Mouse (Mus musculus) limb, embryonic 14.5 days (tissue): ENCODE data around the gene Ago3. TPM values are rescaled to one million over a fixed set of nuclear protein-coding genes. Genes with fewer than 3 reads are reported as not detected.

ENCODE experiments used
- ATAC-seq: fragments of 200-750 bp; cut with Nextera tagmentation; 2 replicates; pipeline ENCODE4 v1.8.0; 2017; ENCODE audit warnings: low read depth, moderate number of reproducible peaks, moderate TSS enrichment; ENCODE audit not compliant: low FRiP score
- DNase-seq: peaks from one replicate; pipeline ENCODE4 v3.0.0-alpha.2; 2015; ENCODE audit warnings: low spot score
- H3K27ac ChIP-seq: fragments of 300-500 bp; sonication (generic); replicated peaks from 2 replicates; pipeline ENCODE4 v1.5.1; 2014; ENCODE audit warnings: low read depth, mild to moderate bottlenecking, low read length, moderate library complexity, mixed read lengths
- H3K27me3 ChIP-seq: fragments of 300-500 bp; sonication (generic); 2 replicates; pipeline ENCODE4 v1.6.1; 2014; ENCODE audit warnings: low read length, mixed read lengths; ENCODE audit not compliant: control insufficient read depth, insufficient read depth
- H3K36me3 ChIP-seq: fragments of 300-500 bp; sonication (generic); 2 replicates; pipeline ENCODE4 v1.6.1; 2014; ENCODE audit warnings: mild to moderate bottlenecking, low read length, moderate library complexity, mixed read lengths; ENCODE audit not compliant: control insufficient read depth, insufficient read depth
- H3K4me1 ChIP-seq: fragments of 300-500 bp; sonication (generic); 2 replicates; pipeline ENCODE4 v1.6.1; 2014; ENCODE audit warnings: antibody characterized with exemption, low read length, mixed read lengths; ENCODE audit not compliant: control insufficient read depth, insufficient read depth
- H3K4me2 ChIP-seq: fragments of 300-500 bp; sonication (generic); replicated peaks from 2 replicates; pipeline ENCODE4 v1.6.1; 2014; ENCODE audit warnings: low read depth, mild to moderate bottlenecking, low read length, moderate library complexity; ENCODE audit not compliant: severe bottlenecking
- H3K4me3 ChIP-seq: fragments of 300-500 bp; sonication (generic); replicated peaks from 2 replicates; pipeline ENCODE4 v1.5.1; 2014; ENCODE audit warnings: low read length
- H3K9ac ChIP-seq: fragments of 300-500 bp; sonication (generic); 2 replicates; pipeline ENCODE4 v1.6.1; 2014; ENCODE audit warnings: mild to moderate bottlenecking, low read depth, low read length, moderate library complexity; ENCODE audit not compliant: severe bottlenecking
- H3K9me3 ChIP-seq: fragments of 300-500 bp; sonication (generic); 2 replicates; pipeline ENCODE4 v1.6.1; 2016; ENCODE audit warnings: low read length; ENCODE audit not compliant: control insufficient read depth
- POLR2A ChIP-seq: fragments of 200-500 bp; IDR thresholded peaks from 2 replicates; pipeline ENCODE4 v1.8.0; 2012; ENCODE audit warnings: inconsistent platforms, mild to moderate bottlenecking, moderate library complexity, borderline replicate concordance; ENCODE audit not compliant: insufficient read depth, insufficient read length; ENCODE audit errors: extremely low read depth
- WGBS: fragments of 180-500 bp; shearing (Covaris S2); extraction: QIAGEN DNeasy Blood & Tissue Kit; methylation state at CpG from one replicate; pipeline ENCODE4 v1.1.7; 2014; 5-methylcytosine and 5-hydroxymethylcytosine counted together
- polyA plus RNA-seq, 2 experiments: library from polyadenylated mRNA; depleted of rRNA in 1 of 2; stranded (reverse) in 1 of 2; unstranded in 1 of 2; fragments of >200 nt; fragmentation: Nextera tagmentation in 1 of 2; extraction: Ambion mirVana in 1 of 2; gene quantifications; 2 replicates each; pipeline versions ENCODE4 v1.2.1 to v1.2.3; 2012 to 2014

Ago3 gene
- polyA plus RNA-seq, 2 experiments = 6.6 to 11.4 TPM

GRCm38 (mm10) chr4:126438261-126438660 lies 8.9 kb upstream of the Ago3 start:
- WGBS = 82% methylated on average over 5 of the region's 5 CpGs
- no peaks in the 10 kb centered on the region for H3K4me1 ChIP-seq
- ATAC-seq (no peak), DNase-seq (no peak)
- no peak overlapping the region for H3K27ac ChIP-seq
- H3K27me3 ChIP-seq = no peaks in the 10 kb centered on the region
- H3K4me3 ChIP-seq = no peak overlapping the region
- TF ChIP-seq POLR2A = no peak
- H3K36me3 ChIP-seq = peaks cover 70% of the 10 kb centered on the region
- no peak overlapping the region for H3K9ac ChIP-seq
- no peaks in the 10 kb centered on the region for H3K9me3 ChIP-seq
- H3K4me2 ChIP-seq = no peak overlapping the region

DNA sequence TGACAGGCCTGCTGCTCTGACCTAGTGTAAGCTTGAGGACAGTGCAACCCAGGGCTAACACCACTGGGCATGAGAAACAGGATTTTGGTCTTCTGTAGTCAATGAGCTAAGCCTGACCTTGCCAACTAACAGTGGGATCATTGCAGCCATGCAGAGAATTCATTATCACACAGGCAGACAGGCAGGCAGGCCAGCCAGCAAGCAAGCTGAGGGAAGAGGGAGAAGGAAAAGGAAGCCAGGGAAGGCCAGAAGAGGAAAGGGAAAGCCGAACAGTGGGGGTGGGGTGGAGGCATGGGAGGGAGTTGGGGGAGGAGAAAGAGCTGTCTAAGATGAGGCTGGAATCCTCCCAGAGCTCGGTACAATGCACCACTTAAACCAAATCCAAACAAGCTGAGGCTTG lies 6.9 kb upstream of the Ago3 start:
- Histone ChIP-seq H3K27ac (no peak overlapping the region), H3K4me2 (no peak overlapping the region), H3K9me3 (no peaks in the 10 kb centered on the region), H3K4me3 (no peak overlapping the region), H3K9ac (no peak overlapping the region), H3K36me3 (peaks cover 51% of the 10 kb centered on the region), H3K27me3 (no peaks in the 10 kb centered on the region), H3K4me1 (no peaks in the 10 kb centered on the region)
- ATAC-seq = no peak
- no peak for DNase-seq
- 68% methylated on average over 2 of the region's 2 CpGs for WGBS
- TF ChIP-seq POLR2A = no peak

- peaks cover 35% of the 10 kb centered on the region for H3K36me3 ChIP-seq
- 89% methylated on average over 2 of the region's 2 CpGs for WGBS
- ATAC-seq = no peak
- H3K27ac ChIP-seq = no peak overlapping the region
- H3K9me3 ChIP-seq = no peaks in the 10 kb centered on the region
- no peak for TF ChIP-seq POLR2A
- H3K4me3 ChIP-seq = no peak overlapping the region
- no peaks in the 10 kb centered on the region for H3K27me3 ChIP-seq
- no peaks in the 10 kb centered on the region for H3K4me1 ChIP-seq
- DNase-seq = no peak
- no peak overlapping the region for H3K4me2 ChIP-seq
- H3K9ac ChIP-seq = no peak overlapping the region
Observed at GRCm38 (mm10) chr4:126434094-126434493, 4.7 kb upstream of the Ago3 start.

- ATAC-seq = no peak
- H3K9ac ChIP-seq = no peak overlapping the region
- no peak for DNase-seq
- no peaks in the 10 kb centered on the region for H3K27me3 ChIP-seq
- 88% methylated on average over 4 of the region's 4 CpGs for WGBS
- peaks cover 26% of the 10 kb centered on the region; the same call in 1 of the 2 replicates for H3K36me3 ChIP-seq
- no peak overlapping the region for H3K4me2 ChIP-seq
- H3K9me3 ChIP-seq = no peaks in the 10 kb centered on the region
- H3K4me1 ChIP-seq = 0 out of 2 replicates have a peak, but pooled peaks cover 5% of the 10 kb centered on the region
- no peak for TF ChIP-seq POLR2A
- H3K27ac ChIP-seq = no peak overlapping the region
- no peak overlapping the region for H3K4me3 ChIP-seq
Observed at GRCm38 (mm10) chr4:126433175-126433574, 3.8 kb upstream of the Ago3 start.

DNA sequence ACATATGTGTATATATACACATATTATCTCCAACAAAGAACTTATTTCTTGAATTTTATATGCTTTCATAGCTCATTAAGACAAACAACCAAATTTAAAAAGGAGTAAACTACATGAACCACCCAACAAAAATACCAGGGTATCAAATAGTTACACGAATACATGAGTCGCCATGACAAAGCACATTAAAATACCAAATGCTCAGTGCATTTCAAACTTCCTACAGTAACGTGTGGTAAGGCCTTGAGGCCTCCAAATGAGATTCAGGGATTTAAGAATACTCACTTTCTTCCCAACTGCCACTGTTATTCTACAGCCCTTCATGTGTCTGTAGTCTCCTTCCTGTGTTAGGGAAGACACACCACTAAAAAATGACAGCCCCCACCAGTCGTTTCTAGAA lies 2.4 kb upstream of the Ago3 start:
- Histone ChIP-seq H3K4me1 (0 out of 2 replicates have a peak, but pooled peaks cover 5% of the 10 kb centered on the region), H3K27ac (no peak overlapping the region), H3K27me3 (no peaks in the 10 kb centered on the region), H3K36me3 (peaks cover 12% of the 10 kb centered on the region; the same call in 1 of the 2 replicates), H3K4me2 (no peak overlapping the region), H3K4me3 (no peak overlapping the region), H3K9ac (no peak overlapping the region), H3K9me3 (no peaks in the 10 kb centered on the region)
- no peak for DNase-seq
- WGBS = 74% methylated on average over 4 of the region's 4 CpGs
- TF ChIP-seq POLR2A = no peak
- ATAC-seq = no peak

- ATAC-seq (no peak; the same call in 1 of the 2 replicates), DNase-seq (peak; percentile 3)
- TF ChIP-seq POLR2A = no peak
- peak overlapping the region; percentile 72 for H3K27ac ChIP-seq
- H3K4me2 ChIP-seq = peak overlapping the region; percentile 76
- H3K36me3 ChIP-seq = no peaks in the 10 kb centered on the region
- 0 out of 2 replicates have a peak, but pooled peaks cover 5% of the 10 kb centered on the region for H3K4me1 ChIP-seq
- peak overlapping the region; percentile 89 for H3K9ac ChIP-seq
- H3K27me3 ChIP-seq = no peaks in the 10 kb centered on the region
- 3% methylated on average over 24 of the region's 24 CpGs for WGBS
- no peaks in the 10 kb centered on the region for H3K9me3 ChIP-seq
- H3K4me3 ChIP-seq = peak overlapping the region; percentile 94
Observed at GRCm38 (mm10) chr4:126428682-126429346, 542 bp downstream of the Ago3 start.
